Mouse (Mus musculus) midbrain, embryonic 13.5 days (tissue): ENCODE data around the gene Carns1. TPM values are rescaled to one million over a fixed set of nuclear protein-coding genes. Genes with fewer than 3 reads are reported as not detected.

ENCODE experiments used
- ATAC-seq: fragments of 200-750 bp; cut with Nextera tagmentation; 2 replicates; pipeline ENCODE4 v1.8.0; 2017; ENCODE audit warnings: mild to moderate bottlenecking, moderate TSS enrichment, moderate library complexity
- H3K27ac ChIP-seq: fragments of 300-500 bp; sonication (generic); 2 replicates; pipeline ENCODE4 v1.5.1; 2015; ENCODE audit warnings: inconsistent platforms, mild to moderate bottlenecking, moderate library complexity
- H3K27me3 ChIP-seq: fragments of 300-500 bp; sonication (generic); 2 replicates; pipeline ENCODE4 v1.6.1; 2015; ENCODE audit warnings: mild to moderate bottlenecking, inconsistent platforms
- H3K36me3 ChIP-seq: fragments of 300-500 bp; sonication (generic); 2 replicates; pipeline ENCODE4 v1.6.1; 2015; ENCODE audit warnings: mild to moderate bottlenecking, inconsistent platforms
- H3K4me1 ChIP-seq: fragments of 300-500 bp; sonication (generic); replicated peaks from 2 replicates; pipeline ENCODE4 v1.6.1; 2015; ENCODE audit warnings: inconsistent platforms
- H3K4me2 ChIP-seq: fragments of 300-500 bp; sonication (generic); replicated peaks from 2 replicates; pipeline ENCODE4 v1.6.1; 2015; ENCODE audit warnings: moderate library complexity, mild to moderate bottlenecking, inconsistent platforms
- H3K4me3 ChIP-seq: fragments of 300-500 bp; sonication (generic); replicated peaks from 2 replicates; pipeline ENCODE4 v1.5.1; 2015; ENCODE audit warnings: mild to moderate bottlenecking, inconsistent platforms
- H3K9ac ChIP-seq: fragments of 300-500 bp; sonication (generic); replicated peaks from 2 replicates; pipeline ENCODE4 v1.6.1; 2015; ENCODE audit warnings: mild to moderate bottlenecking, inconsistent platforms
- H3K9me3 ChIP-seq: fragments of 300-500 bp; sonication (generic); 2 replicates; pipeline ENCODE4 v1.6.1; 2016; ENCODE audit warnings: mild to moderate bottlenecking, inconsistent platforms
- WGBS: fragments of 180-500 bp; shearing (Covaris S2); methylation state at CpG from one replicate; pipeline ENCODE4 v1.1.7; 2015; 5-methylcytosine and 5-hydroxymethylcytosine counted together
- microRNA-seq: library from miRNA; unstranded; fragments of <30 nt; microRNA quantifications from one replicate; pipeline ENCODE4, GENCODE M21; 2016
- polyA plus RNA-seq: library from polyadenylated mRNA; unstranded; fragments of >200 nt; fragmentation: Nextera tagmentation; extraction: Ambion mirVana; gene quantifications from 2 replicates; pipeline ENCODE4 v1.2.1, GENCODE M21; 2015

Gene Carns1
- polyA plus RNA-seq, 1 experiment from 2014 or later = 4.2 TPM

GRCm38 (mm10) chr19:4120496-4120895 is 54.8 kb downstream of the Carns1 start:
- no peak for ATAC-seq
- H3K9me3 ChIP-seq = no peaks in the 10 kb centered on the region
- H3K4me2 ChIP-seq = peak overlapping the region; percentile 50
- H3K36me3 ChIP-seq = peaks cover 31% of the 10 kb centered on the region
- H3K4me1 ChIP-seq = peaks cover 10% of the 10 kb centered on the region
- no peak overlapping the region for H3K9ac ChIP-seq
- H3K27ac ChIP-seq = no peak overlapping the region
- 97% methylated on average over 2 of the region's 2 CpGs for WGBS
- no peaks in the 10 kb centered on the region for H3K27me3 ChIP-seq
- peak overlapping the region; percentile 48 for H3K4me3 ChIP-seq

GRCm38 (mm10) chr19:4119716-4120487 is 55.4 kb downstream of the Carns1 start:
- Histone ChIP-seq H3K4me3 (no peak overlapping the region), H3K4me1 (peaks cover 10% of the 10 kb centered on the region), H3K4me2 (no peak overlapping the region), H3K36me3 (peaks cover 37% of the 10 kb centered on the region), H3K27me3 (no peaks in the 10 kb centered on the region), H3K9ac (no peak overlapping the region), H3K9me3 (no peaks in the 10 kb centered on the region), H3K27ac (no peak overlapping the region)
- ATAC-seq = no peak
- 92% methylated on average over 6 of the region's 6 CpGs for WGBS

- Histone ChIP-seq H3K27ac (no peak overlapping the region), H3K4me3 (no peak overlapping the region), H3K9me3 (no peaks in the 10 kb centered on the region), H3K27me3 (no peaks in the 10 kb centered on the region), H3K9ac (no peak overlapping the region), H3K4me1 (peaks cover 10% of the 10 kb centered on the region), H3K4me2 (no peak overlapping the region), H3K36me3 (peaks cover 53% of the 10 kb centered on the region)
- no peak for ATAC-seq
- WGBS = 91% methylated on average over 2 of the region's 2 CpGs
Measured at GRCm38 (mm10) chr19:4118350-4118749, 56.9 kb downstream of the Carns1 start.

GRCm38 (mm10) chr19:4117006-4117405 is 58.3 kb downstream of the Carns1 start:
- 96% methylated on average over 7 of the region's 7 CpGs for WGBS
- Histone ChIP-seq H3K4me2 (no peak overlapping the region), H3K9me3 (no peaks in the 10 kb centered on the region), H3K4me3 (no peak overlapping the region), H3K9ac (no peak overlapping the region), H3K4me1 (peaks cover 10% of the 10 kb centered on the region), H3K27me3 (no peaks in the 10 kb centered on the region), H3K27ac (no peak overlapping the region), H3K36me3 (peaks cover 66% of the 10 kb centered on the region)
- ATAC-seq = no peak

GRCm38 (mm10) chr19:4115816-4116215 is 59.5 kb downstream of the Carns1 start:
- WGBS = 84% methylated on average over 11 of the region's 11 CpGs
- peaks cover 78% of the 10 kb centered on the region for H3K36me3 ChIP-seq
- H3K4me3 ChIP-seq = no peak overlapping the region
- no peak overlapping the region for H3K4me2 ChIP-seq
- H3K27me3 ChIP-seq = no peaks in the 10 kb centered on the region
- H3K9ac ChIP-seq = no peak overlapping the region
- no peak overlapping the region for H3K27ac ChIP-seq
- no peaks in the 10 kb centered on the region for H3K9me3 ChIP-seq
- no peak for ATAC-seq
- peaks cover 9% of the 10 kb centered on the region for H3K4me1 ChIP-seq

- H3K4me1 ChIP-seq = peaks cover 2% of the 10 kb centered on the region
- H3K27ac ChIP-seq = no peak overlapping the region
- no peak overlapping the region for H3K4me2 ChIP-seq
- no peak overlapping the region for H3K9ac ChIP-seq
- H3K4me3 ChIP-seq = no peak overlapping the region
- H3K9me3 ChIP-seq = no peaks in the 10 kb centered on the region
- peaks cover 85% of the 10 kb centered on the region for H3K36me3 ChIP-seq
- no peaks in the 10 kb centered on the region for H3K27me3 ChIP-seq
- 95% methylated on average over 10 of the region's 10 CpGs for WGBS
- no peak for ATAC-seq
Measured at GRCm38 (mm10) chr19:4115144-4115543, 60.1 kb downstream of the Carns1 start.

- H3K4me3 ChIP-seq = no peak overlapping the region
- WGBS = 95% methylated on average over 10 of the region's 10 CpGs
- peaks cover 90% of the 10 kb centered on the region for H3K36me3 ChIP-seq
- H3K9me3 ChIP-seq = no peaks in the 10 kb centered on the region
- no peak overlapping the region for H3K27ac ChIP-seq
- ATAC-seq = no peak
- H3K4me1 ChIP-seq = no peaks in the 10 kb centered on the region; the same call in 1 of the 2 replicates
- H3K9ac ChIP-seq = no peak overlapping the region; the same call in 1 of the 2 replicates
- no peak overlapping the region for H3K4me2 ChIP-seq
- H3K27me3 ChIP-seq = no peaks in the 10 kb centered on the region
Measured at GRCm38 (mm10) chr19:4114551-4114950, 60.7 kb downstream of the Carns1 start.

Small RNA genes lying within 50 kb of the gene (microRNA-seq; reads per million reads assigned to microRNA genes)
- gene Gm26115 = not detected

Other genes starting within 250 kb of the Carns1 start
- gene Aldh3b1, start 245.7 kb downstream of the Carns1 start, polyA plus RNA-seq = 0.80 and 1.1 TPM in 2 replicates
- gene Unc93b1, start 240.3 kb downstream of the Carns1 start, polyA plus RNA-seq = 5.6 and 8.1 TPM in 2 replicates
- gene Aldh3b3, start 216.8 kb downstream of the Carns1 start, polyA plus RNA-seq = not detected in 2 replicates
- 0.09 and 0.18 TPM in 2 replicates for gene Aldh3b2, start 203.2 kb downstream of the Carns1 start, polyA plus RNA-seq
- gene Acy3, start 188.9 kb downstream of the Carns1 start, polyA plus RNA-seq = 1.2 and 1.5 TPM in 2 replicates
- not detected in 2 replicates for gene Tbx10, start 182.7 kb downstream of the Carns1 start, polyA plus RNA-seq
- 25.2 and 26.4 TPM in 2 replicates for gene Nudt8, start 174.9 kb downstream of the Carns1 start, polyA plus RNA-seq
- gene Gm49405, start 174.9 kb downstream of the Carns1 start, polyA plus RNA-seq = 4.9 and 5.5 TPM in 2 replicates
- gene Doc2g, start 172.2 kb downstream of the Carns1 start, polyA plus RNA-seq = 5.1 and 7.8 TPM in 2 replicates
- 203 and 210 TPM in 2 replicates for gene Ndufv1, start 162.7 kb downstream of the Carns1 start, polyA plus RNA-seq
- gene Gstp1, start 137.5 kb downstream of the Carns1 start, polyA plus RNA-seq = 372 and 375 TPM in 2 replicates
- gene Gstp2, start 129.5 kb downstream of the Carns1 start, polyA plus RNA-seq = 1.3 and 3.9 TPM in 2 replicates
- gene Gstp3, start 115.9 kb downstream of the Carns1 start, polyA plus RNA-seq = not detected in 2 replicates
- gene Cabp2, start 93.9 kb downstream of the Carns1 start, polyA plus RNA-seq = not detected in 2 replicates
- gene Cdk2ap2, start 78.3 kb downstream of the Carns1 start, polyA plus RNA-seq = 78.7 and 82.1 TPM in 2 replicates
- gene Pitpnm1, start 75.5 kb downstream of the Carns1 start, polyA plus RNA-seq = 45.0 and 45.9 TPM in 2 replicates
- 79.8 and 80.9 TPM in 2 replicates for gene Aip, start 49.6 kb downstream of the Carns1 start, polyA plus RNA-seq
- gene Gpr152, start 35.7 kb downstream of the Carns1 start, polyA plus RNA-seq = 0.05 and 0.08 TPM in 2 replicates
- gene Cabp4, start 31.4 kb downstream of the Carns1 start, polyA plus RNA-seq = 0.19 and 0.34 TPM in 2 replicates
- 121 and 127 TPM in 2 replicates for gene Coro1b, start 26.9 kb downstream of the Carns1 start, polyA plus RNA-seq
- gene Ptprcap, start 21.9 kb downstream of the Carns1 start, polyA plus RNA-seq = 0.24 and 0.50 TPM in 2 replicates
- gene Rps6kb2, start 12.1 kb downstream of the Carns1 start, polyA plus RNA-seq = 60.5 and 62.9 TPM in 2 replicates
- 0.78 and 0.93 TPM in 2 replicates for gene Tbc1d10c, start 15.8 kb upstream of the Carns1 start, polyA plus RNA-seq
- gene Ppp1ca, start 16.6 kb upstream of the Carns1 start, polyA plus RNA-seq = 636 and 651 TPM in 2 replicates
- 24.9 and 26.3 TPM in 2 replicates for gene Rad9a, start 26.2 kb upstream of the Carns1 start, polyA plus RNA-seq
- gene Clcf1, start 38.8 kb upstream of the Carns1 start, polyA plus RNA-seq = 0.64 and 0.70 TPM in 2 replicates
- gene AC109138.7, start 38.9 kb upstream of the Carns1 start, polyA plus RNA-seq = not detected in 2 replicates
- gene Pold4, start 56.4 kb upstream of the Carns1 start, polyA plus RNA-seq = 14.5 and 15.3 TPM in 2 replicates
- gene Ssh3, start 93.7 kb upstream of the Carns1 start, polyA plus RNA-seq = 6.0 and 8.7 TPM in 2 replicates
- 23.4 and 27.8 TPM in 2 replicates for gene Ankrd13d, start 107.7 kb upstream of the Carns1 start, polyA plus RNA-seq
- gene Grk2, start 130.7 kb upstream of the Carns1 start, polyA plus RNA-seq = 18.0 and 20.9 TPM in 2 replicates
- 37.5 and 43.0 TPM in 2 replicates for gene Kdm2a, start 222.8 kb upstream of the Carns1 start, polyA plus RNA-seq